Mouse (Mus musculus): Measurements from ENCODE around the gene Erbb4.

Gene Erbb4

DNA sequence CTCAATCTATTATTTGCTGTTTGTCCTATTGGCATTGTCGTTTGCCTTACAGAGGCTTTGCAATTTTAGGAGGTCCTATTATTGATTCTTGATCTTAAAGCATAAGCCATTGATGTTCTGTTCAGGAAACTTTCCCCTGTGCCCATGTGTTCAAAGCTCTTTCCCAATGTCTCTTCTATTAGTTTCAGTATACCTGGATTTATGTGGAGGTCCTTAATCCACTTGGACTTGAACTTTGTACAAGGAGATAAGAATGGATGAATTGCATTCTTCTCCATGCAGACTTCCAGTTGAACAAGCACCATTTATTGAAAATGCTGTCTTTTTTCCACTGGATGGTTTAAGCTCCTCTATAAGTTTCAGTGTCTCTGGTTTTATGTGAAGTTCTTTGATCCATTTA is 536.9 kb downstream of the Erbb4 start:
- no peak for DNase-seq (ENCODE audit: low read depth, low spot score)

DNA sequence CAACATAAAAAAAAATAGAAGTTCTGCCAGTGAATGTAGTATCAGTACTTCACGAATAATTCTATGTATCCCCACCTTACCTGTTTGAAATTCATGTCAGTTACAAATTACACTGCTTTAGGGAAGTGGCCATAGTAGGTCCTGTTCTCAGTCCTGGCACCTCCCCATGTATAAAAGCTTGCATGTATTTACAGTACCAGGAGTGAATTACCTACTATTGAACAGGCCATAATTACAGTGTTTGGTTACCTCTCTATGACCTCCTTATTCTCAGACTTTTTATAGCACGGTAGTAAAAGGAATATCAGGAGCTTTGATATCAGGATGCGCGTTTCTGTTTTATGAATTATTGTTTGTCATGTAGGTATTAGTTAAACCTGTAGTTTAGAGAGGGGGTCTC is 564.9 kb downstream of the Erbb4 start:
- DNase-seq (ENCODE audit: low read depth, low spot score) = no peak

DNA sequence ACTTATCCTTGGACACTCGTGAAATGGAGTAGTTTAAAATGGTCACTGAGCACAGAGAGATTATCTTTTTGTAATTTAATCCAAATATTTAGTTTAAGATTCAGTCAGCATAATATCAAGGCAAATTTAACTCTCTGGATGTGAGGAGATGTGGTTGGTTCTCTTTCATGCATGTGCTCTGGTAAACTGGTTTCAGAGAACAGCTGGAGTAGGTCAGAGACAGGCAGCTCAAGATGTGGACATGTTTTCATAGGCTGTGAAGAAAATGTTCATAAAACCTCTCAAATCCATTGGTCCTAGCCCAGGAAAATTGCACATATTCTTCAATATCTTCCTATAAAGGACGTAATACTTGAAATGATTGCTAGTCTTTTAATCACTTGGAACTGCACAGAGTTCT is 590.0 kb downstream of the Erbb4 start:
- no peak for DNase-seq (ENCODE audit: low read depth, low spot score)

DNA sequence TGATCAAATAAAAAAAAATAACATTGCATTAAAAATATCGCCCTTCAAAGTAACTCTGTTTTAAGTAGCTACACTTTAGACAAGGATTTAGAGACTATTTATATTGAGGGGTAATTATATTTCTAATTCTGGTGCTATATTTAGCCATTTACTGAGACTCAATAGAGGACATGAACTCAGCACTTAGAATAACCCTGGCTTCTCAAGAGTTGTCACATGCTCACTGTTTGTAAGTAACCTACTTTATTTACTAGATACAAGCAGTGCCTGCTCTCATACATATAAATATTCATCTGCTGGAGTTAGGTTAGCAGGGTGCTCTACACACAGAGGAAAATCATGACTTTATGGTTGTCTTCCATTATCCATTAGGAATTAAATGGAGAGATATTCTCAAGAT is 604.0 kb downstream of the Erbb4 start:
- no peak for DNase-seq (ENCODE audit: low read depth, low spot score)

DNA sequence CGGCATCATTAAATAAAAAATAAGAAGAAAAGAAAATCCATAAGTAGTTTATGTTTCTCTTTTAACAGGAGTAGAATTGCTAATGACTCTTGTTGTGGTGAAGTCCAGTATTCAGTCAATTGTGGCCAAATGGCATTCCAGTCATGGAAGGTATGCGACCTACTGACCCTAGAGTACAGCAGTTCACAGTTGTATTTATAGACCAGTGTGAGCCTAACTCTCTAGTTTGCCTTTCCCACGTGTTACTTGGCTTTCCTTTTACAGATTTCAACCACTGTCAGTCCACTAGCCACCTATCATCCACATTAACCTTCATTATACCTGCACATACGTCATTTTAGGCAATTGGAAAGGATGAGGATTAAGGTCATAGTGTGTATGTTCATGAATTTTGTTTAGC is 606.3 kb downstream of the Erbb4 start:
- no peak for DNase-seq (ENCODE audit: low read depth, low spot score)

DNA sequence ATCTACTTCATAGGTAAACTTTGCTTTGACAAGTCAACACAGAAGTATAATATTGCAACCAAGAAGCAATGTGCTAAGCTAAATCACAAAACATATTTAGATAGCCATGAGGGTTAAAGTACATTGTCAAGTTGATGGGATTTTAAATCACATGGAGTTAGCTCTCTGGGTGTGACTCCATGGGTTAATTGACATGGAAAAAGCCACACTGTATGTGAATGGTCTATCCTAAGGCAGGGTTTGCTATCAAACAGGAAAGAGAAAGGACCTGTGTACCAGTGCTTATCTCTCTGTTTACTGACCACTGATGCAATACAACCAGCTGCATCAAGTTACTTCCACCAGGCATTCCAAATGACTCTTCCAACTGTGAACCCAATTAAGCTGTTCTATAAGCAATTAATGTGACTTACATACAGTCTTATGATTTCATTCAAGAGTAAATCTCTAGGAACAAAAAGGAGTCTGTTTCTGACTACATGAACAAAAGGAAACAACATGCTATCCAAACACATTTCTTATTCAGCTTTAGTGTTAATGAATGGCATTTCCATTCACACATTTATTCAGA is 641.4 kb downstream of the Erbb4 start:
- DNase-seq (ENCODE audit: low read depth, low spot score) = no peak

DNA sequence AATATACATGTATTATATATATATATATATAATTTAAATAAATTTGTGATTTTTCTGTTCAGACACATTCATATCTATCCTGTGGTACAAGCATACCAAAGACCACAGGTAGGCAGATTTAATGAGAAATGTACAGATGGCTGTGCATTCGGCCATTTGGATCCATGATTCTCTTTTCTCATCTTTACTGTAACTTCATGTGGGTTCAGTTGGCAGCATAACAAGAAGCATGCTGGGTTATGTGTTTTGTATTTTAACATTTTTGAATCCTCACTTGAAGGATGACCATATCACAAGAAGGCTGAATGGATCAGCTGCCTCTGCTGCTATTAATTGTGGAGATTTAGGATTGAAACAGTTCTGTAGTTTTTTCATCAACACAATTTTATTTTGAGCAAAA is 656.6 kb downstream of the Erbb4 start:
- DNase-seq (ENCODE audit: low read depth, low spot score) = no peak

DNA sequence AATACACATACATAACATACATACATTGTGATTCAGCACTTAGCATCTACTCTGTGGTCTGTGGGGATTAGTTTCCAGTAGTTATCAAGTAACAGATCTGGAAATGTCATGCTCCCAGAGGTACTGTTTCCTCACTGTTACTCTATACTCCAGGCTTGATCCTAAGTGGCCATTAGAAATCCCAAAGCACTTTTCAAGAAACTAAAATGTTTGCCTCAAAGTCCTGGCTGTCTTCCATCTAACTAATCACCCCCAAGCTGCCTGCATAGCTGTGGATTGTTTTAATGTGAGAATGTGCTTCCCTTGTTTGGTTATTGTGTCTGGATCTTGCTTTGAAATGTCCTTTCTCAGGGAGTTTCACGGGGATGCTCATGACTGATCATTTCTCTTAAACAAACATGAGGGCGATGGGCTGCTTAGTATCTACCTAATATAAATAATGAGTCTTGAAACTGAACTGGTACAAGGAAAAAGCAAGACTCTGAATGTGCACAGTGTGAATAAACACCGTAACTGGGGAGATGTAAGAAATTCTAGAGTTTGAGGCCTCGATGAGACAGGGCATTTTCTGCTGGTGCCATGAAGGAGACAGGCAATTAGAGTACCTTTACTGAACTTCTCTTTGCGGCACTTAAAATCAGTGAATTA is 683.4 kb downstream of the Erbb4 start:
- DNase-seq (ENCODE audit: low read depth, low spot score) = peak; percentile 3

DNA sequence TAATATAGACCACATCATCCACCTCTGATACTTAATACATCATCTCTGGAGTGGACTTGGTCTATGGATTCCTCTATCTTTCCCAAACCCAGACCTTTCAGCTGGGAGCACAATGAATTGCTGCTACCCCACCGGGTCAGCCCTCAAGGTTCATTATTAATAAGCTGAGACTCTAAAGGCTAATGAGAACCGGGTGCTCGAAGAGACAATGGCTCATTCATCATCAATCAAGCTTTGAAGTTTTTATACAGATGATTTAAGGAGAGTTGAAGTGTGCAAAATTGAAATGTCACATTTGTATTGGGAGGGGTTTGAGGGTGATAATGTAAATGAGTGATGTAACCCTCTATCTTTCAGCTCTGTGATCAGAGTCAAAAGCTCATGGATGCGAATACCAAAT is 706.7 kb downstream of the Erbb4 start:
- DNase-seq (ENCODE audit: low read depth, low spot score) = no peak

DNA sequence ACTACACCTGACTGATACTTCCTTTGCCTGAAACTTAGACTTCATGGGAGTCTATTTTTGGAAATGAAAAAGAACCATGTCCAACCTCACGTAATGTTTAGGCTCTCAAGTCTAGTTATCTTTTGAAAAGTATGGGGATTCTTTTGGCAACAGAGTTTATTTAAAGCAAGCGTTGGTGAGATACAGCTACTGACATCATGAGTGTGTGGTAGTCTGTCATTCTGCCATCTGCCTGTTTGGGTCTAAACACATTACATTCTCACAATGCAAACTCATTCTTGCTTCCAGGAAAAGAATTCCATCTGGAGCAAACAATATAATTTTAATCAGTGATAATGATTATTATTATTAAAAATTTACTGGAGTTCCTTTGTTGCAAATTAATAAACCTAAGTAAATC is 736.3 kb downstream of the Erbb4 start:
- DNase-seq (ENCODE audit: low read depth, low spot score) = no peak

DNA sequence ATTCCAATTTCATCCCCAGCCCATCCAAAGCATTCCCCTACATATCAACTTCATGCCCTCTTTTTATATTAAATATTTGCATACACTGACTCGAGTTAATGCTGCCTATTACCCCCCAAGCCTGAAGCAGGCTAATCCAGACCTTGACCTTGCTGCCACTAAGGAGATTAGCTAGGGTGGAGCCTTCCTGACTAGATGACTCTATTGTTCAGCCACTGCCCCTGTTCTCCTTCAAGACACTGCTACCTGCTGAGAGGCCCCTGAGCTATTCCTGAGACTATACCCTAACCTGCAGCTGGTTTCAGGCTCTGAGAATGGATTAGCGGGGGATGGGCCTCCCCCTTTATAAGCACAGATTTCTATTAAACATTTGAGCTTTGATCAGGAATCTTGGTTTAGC is 774.1 kb downstream of the Erbb4 start:
- no peak for DNase-seq (ENCODE audit: low read depth, low spot score)

DNA sequence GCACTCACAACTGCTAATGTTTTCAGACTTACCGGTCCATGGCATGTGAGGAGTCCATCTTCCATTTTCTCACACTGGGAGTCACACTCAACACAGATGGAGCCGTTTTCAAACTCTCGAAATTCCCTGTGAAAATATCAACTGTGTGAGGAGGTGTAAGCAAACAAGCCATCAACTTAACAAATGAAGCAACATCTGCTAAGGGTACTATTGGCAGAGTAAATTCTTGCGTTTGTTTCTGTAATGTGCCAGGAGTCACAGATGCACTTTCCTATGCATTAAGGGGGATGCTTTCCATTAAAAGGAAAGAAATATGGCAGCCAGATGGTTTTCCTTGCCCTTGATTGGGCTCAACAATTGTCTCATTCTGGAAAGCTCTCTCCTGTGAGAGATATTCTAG is 802.0 kb downstream of the Erbb4 start:
- no peak for DNase-seq (ENCODE audit: low read depth, low spot score)

DNA sequence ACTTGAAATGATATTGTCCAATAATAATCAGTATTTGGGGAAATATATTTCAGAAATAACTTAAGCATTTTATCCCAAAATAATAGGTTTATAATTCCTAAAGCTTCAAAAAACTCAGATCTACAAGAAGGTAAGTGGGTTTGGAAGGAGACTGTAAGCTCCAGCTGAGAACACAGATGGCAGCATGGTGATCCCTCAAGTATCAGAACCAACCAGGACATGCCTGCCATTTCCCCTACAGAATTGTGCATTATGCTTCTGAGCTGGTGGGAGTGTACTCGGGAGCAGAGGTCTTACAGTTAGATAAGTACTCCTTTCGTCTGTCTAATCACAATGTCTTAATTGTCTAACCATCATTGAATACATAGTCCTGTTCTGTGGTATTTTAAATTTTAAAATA is 823.4 kb downstream of the Erbb4 start:
- no peak for DNase-seq (ENCODE audit: low read depth, low spot score)

DNA sequence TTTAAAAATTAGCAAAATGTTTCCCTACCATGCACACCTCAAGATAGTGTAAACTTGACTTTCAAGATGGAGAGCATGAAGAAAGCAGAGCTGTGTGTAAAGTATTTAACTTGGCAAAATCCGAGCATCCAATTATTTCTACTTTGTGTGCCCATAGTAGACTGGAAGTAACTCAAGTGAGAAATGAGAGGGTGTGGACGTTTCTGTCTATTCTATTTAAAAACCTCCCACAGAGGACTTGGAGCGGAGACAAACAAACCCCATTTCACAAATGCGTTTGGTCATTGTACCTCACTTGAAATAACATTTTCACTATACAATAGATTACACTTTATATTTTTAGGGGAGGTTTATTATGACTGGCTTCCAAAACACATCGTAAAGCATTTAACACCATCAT is 832.0 kb downstream of the Erbb4 start:
- DNase-seq (ENCODE audit: low read depth, low spot score) = no peak

DNA sequence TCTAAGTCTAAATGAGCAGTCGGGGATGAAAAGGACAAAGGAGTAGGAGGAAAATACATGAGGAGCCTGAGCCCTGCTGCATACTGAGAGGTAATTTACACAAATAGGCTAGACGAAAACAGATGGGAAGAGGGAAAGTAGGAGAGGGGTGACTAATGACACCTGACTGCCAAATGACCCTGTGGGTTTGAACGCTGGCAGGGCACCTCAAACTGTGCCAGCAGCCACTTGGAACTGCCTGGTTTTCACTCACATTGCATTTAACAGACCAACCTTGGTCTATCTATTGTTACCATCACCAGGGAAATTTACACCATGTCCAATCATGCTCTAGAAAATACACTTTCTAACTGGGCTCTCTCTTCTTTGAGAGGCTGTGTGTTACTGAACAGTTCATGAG is 929.3 kb downstream of the Erbb4 start:
- no peak for DNase-seq (ENCODE audit: low read depth, low spot score)

DNA sequence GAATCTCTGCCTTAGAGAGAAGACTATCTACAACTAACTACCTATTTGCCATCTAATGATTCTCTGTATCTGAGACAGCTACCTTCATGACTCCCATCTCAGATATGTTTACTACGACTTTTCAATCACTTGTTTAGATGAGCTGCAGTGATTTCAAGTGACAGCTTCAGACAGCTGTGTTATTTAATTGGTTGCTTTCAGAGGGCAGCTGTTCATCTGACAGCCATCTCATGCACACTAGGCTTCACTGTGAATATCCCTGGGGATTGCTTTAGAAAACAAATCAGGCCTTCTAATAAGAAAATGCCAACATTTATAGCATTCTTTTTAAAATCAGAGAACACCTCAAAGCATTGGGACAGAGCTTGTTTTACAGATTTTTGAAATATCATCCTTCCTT is 952.6 kb downstream of the Erbb4 start:
- no peak for DNase-seq (ENCODE audit: low read depth, low spot score)

DNA sequence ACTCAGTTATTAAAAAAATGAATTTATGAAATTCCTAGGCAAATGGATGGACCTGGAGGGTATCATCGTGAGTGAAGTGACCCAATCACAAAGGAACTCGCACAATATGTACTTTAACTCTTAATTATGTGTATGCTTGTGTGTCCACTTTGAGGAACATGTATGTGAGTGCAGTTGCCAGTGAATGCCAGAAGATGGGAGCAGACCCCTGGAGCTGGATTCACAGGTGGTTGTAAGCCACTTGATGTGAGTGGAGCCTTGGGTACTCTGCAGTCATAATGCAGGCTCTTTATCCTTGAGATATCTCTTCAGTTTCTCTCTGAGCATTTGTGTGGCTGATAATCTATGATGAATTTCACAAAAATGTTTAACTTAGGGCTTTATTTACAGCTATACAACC is 957.3 kb downstream of the Erbb4 start:
- DNase-seq (ENCODE audit: low read depth, low spot score) = no peak

DNA sequence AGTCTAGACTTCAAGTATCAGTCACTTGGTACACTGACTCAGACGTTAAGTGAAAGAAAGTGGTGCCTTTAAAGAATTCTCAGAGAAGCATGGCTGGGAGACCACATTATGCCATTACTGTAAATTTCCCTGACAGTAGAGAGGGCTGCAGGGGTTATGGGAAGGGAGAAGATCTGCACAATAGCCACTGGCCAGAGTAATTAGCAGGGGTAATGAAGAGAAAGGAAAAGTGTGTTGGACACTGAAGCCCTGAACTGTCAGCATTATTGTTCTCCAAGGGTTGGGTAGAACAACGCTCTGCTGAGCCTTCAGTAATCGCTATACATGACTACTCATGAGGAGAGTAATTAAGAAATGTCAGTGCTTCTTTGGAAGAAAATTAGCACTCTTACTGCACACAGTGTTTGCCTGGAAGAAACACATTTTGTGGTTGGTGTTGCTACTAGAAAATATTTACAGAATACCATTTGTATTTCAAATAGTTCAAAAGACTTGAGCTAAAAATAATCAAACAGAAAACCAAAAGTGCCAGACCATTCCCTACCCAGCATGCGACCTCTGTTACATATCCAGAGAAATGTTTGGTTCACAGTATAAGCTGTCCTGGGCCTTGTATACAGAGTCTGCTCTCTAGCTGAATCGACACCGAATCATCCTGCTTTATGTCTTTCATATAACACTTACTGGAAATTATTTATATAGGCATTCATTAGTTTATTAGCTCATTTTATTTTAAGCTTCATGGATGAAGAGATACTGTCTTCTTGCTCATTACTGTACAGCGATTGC is 965.1 kb downstream of the Erbb4 start:
- no peak for DNase-seq (ENCODE audit: low read depth, low spot score)

DNA sequence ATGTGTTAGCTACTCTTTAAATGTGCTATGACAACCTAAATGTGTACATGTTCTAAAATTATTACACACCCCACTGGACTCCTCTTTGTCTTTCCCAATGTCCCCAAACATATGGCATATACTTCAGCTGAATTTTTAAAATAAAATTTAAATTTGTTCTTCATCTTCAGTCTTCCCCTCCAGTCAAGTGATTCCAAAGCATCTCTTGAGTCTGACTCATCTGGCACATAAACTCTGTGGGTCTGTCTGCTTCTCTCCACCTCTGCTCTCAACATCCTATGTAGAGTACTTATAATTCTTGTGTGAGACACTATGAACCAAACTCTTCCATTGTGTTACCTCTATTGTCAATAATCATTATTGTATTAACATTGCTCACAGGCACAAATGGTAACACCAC is 972.9 kb downstream of the Erbb4 start:
- DNase-seq (ENCODE audit: low read depth, low spot score) = no peak

DNA sequence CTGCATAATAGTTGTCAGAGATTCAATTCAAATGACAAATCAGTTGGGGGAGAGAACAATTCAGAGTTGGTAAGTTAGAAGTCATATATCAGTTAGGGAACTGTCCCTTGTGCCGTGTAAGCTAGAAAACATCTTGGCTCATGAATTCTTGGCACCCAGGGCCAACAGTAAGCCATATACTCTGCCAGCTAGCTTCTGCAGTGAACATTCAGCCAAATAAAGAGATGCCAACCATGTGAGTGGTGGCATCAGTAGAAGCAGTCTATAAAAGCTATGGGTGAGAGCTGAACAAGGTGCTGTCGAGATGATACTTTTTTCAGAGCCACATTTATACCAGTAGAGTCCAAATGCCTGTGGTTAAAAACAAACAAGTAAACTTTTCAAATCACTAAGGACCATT is 973.4 kb downstream of the Erbb4 start:
- DNase-seq (ENCODE audit: low read depth, low spot score) = no peak

DNA sequence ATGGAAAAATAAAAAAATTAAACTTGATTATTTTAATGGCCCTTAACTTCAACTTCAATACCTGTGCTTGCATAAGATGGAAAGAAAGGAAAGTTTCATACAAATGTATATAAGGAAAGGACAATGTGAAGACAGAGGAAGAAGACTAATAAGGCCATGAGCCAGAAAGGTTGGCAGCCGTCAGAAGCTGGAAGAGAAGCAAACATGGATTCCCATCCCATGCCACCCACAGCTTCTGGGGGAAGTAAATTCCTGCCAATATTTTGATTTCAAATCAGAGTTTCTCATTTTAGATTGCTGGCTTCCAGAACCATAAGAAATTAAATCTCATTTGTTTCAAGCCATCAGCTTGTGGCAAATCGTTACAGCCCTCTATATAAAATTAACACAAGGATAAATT is 984.3 kb downstream of the Erbb4 start:
- DNase-seq (ENCODE audit: low read depth, low spot score) = no peak

DNA sequence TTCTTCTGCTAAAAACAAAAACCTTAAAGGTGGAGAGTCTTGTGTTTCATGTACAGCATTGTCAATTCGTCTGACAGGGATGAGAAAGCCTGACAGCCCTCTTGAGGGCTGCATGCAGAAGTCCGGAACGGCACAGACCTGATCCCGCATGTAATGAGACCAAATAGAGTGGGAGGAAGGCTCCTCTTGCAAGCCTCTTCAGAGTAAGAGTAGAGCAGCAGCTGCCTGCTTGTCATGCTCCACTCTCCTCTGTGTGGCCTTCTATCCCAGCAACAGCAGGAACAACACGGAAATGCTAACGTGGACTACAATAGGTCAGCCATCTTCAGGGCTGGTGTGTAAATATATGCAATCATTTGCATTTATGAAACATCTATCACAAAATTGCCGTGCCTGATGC is 987.5 kb downstream of the Erbb4 start:
- DNase-seq (ENCODE audit: low read depth, low spot score) = no peak

DNA sequence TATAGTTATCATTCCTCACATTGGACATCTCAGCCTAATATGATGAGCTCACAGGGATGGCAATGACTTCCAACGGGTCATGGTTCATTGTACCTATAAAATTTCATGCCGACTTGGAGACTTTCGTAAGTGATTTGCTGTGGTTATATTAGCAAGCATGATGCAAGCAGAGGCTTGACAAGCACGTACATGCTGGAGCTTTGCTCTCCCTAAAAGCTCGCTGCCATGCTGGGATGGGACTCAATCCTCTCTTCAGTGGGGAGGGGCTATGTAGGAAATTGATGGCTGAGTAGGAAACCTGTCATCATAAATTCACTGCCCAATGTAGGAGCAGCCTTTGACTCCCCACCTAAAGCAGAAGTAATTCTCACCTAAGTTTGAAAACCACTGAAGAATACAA is 992.1 kb downstream of the Erbb4 start:
- no peak for DNase-seq (ENCODE audit: low read depth, low spot score)

DNA sequence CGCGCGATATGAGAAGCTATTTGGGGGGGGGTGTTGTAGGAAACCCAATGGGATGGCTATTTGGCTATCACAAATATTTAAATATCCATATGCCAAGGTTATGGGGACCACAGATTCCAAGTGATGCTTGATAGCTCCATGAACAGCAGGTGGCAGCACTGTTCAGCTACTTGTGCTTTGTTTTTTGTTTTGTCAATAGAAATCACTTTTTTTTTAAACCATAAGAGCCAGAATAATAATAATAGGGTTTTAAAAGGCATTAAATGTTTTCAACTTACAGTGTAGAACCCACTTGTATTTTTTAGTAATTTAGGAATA is 1001.4 kb downstream of the Erbb4 start:
- DNase-seq (ENCODE audit: low read depth, low spot score) = no peak
